Mouse (Mus musculus) heart, embryonic 14.5 days (tissue): ENCODE measurements around the gene Cct3. TPM values are rescaled to one million over a fixed set of nuclear protein-coding genes. Genes with fewer than 3 reads are reported as not detected.

ENCODE experiments used
- ATAC-seq: fragments of 200-750 bp; cut with Nextera tagmentation; 2 replicates; pipeline ENCODE4 v1.8.0; 2017; ENCODE audit warnings: low read depth, moderate TSS enrichment; ENCODE audit not compliant: insufficient number of reproducible peaks, insufficient read depth, low FRiP score
- H3K27ac ChIP-seq, 2 experiments: fragments of 200-500 bp in 1 of 2; fragments of 300-500 bp in 1 of 2; sonication (generic) in 1 of 2; replicated peaks in 1 of 2; 2 replicates each; pipeline ENCODE4 v1.5.1; 2012 to 2014; ENCODE audit warnings: low read depth in 2 of 2, low read length in 2 of 2, control low read depth in 1 of 2, mild to moderate bottlenecking in 1 of 2, mixed read lengths in 1 of 2; ENCODE audit not compliant: control insufficient read depth in 1 of 2, insufficient read depth in 1 of 2
- H3K27me3 ChIP-seq: fragments of 300-500 bp; sonication (generic); 2 replicates; pipeline ENCODE4 v1.6.1; 2014; ENCODE audit warnings: mild to moderate bottlenecking, low read length, control low read depth; ENCODE audit not compliant: control insufficient read depth, insufficient read depth
- H3K36me3 ChIP-seq: fragments of 300-500 bp; sonication (generic); 2 replicates; pipeline ENCODE4 v1.6.1; 2014; ENCODE audit warnings: mild to moderate bottlenecking, control low read depth, low read length, mixed read lengths; ENCODE audit not compliant: control insufficient read depth, insufficient read depth
- H3K4me1 ChIP-seq, 2 experiments: fragments of 200-500 bp in 1 of 2; fragments of 300-500 bp in 1 of 2; sonication (generic) in 1 of 2; 2 replicates each; pipeline ENCODE4 v1.6.1; 2012 to 2014; ENCODE audit warnings: low read length in 2 of 2, control low read depth in 1 of 2, mixed read lengths in 1 of 2; ENCODE audit not compliant: control insufficient read depth in 2 of 2, insufficient read depth in 2 of 2
- H3K4me2 ChIP-seq: fragments of 300-500 bp; sonication (generic); 2 replicates; pipeline ENCODE4 v1.6.1; 2014; ENCODE audit warnings: mild to moderate bottlenecking, low read length
- H3K4me3 ChIP-seq, 2 experiments: fragments of 200-500 bp in 1 of 2; fragments of 300-500 bp in 1 of 2; sonication (generic) in 1 of 2; 2 replicates each; pipeline ENCODE4 v1.5.1; 2012 to 2014; ENCODE audit warnings: low read length in 2 of 2, mild to moderate bottlenecking in 2 of 2, control low read depth in 1 of 2, low read depth in 1 of 2, moderate library complexity in 1 of 2; ENCODE audit not compliant: control insufficient read depth in 1 of 2, insufficient read depth in 1 of 2
- H3K9ac ChIP-seq: fragments of 300-500 bp; sonication (generic); 2 replicates; pipeline ENCODE4 v1.6.1; 2014; ENCODE audit warnings: mild to moderate bottlenecking, low read length
- H3K9me3 ChIP-seq: fragments of 300-500 bp; sonication (generic); 2 replicates; pipeline ENCODE4 v1.6.1; 2016; ENCODE audit warnings: low read length, control low read depth; ENCODE audit not compliant: control insufficient read depth
- WGBS: fragments of 180-500 bp; shearing (Covaris S2); extraction: QIAGEN DNeasy Blood & Tissue Kit; methylation state at CpG from one replicate; pipeline ENCODE4 v1.1.7; 2014; 5-methylcytosine and 5-hydroxymethylcytosine counted together
- polyA plus RNA-seq: library from polyadenylated mRNA; unstranded; fragments of >200 nt; fragmentation: Nextera tagmentation; extraction: Ambion mirVana; gene quantifications from 2 replicates; pipeline ENCODE4 v1.2.1, GENCODE M21; 2014

The Cct3 gene
- polyA plus RNA-seq, 1 experiment from 2014 or later, result 393 TPM

- Histone ChIP-seq H3K27me3 (no peaks in the 10 kb centered on the region), H3K27ac (no peak overlapping the region), H3K4me2 (no peak overlapping the region), H3K4me1 (peaks cover 11 to 24% of the 10 kb centered on the region in 2 experiments), H3K36me3 (peaks cover 6% of the 10 kb centered on the region), H3K4me3 (no peak overlapping the region), H3K9ac (no peak overlapping the region), H3K9me3 (no peaks in the 10 kb centered on the region)
- no peak for ATAC-seq
- WGBS, result 50% methylated on average over 12 of the region's 12 CpGs
Measured at GRCm38 (mm10) chr3:88334029-88334658, 37.2 kb downstream of the Cct3 start.

DNA sequence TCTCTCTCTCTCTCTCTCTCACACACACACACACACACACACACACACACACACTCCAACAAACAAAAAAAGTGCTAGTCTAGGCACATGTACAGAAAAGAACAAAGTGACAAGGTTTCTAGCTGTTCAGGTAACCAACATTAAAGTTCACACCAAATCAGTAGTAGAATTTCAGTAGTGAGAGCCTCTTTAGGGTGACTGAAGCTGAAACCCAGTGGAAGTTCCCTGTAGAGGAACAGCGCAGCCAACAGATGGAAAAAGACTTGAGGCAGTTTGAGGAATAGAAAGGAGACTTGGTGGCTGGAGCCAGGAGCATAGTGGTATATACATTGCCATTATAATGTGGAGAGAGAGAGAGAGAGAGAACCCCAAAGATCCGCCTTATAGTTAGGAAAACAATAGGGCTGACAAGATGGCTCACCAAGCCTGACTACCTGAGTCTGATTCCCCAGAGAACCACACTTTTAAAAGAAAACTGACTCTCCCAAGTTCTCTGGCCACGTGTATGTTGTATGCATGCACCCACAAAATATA lies 38.1 kb downstream of the Cct3 start:
- WGBS, result 36% methylated on average over 3 of the region's 3 CpGs
- ATAC-seq, result no peak

GRCm38 (mm10) chr3:88335436-88336053 lies 38.6 kb downstream of the Cct3 start:
- H3K36me3 ChIP-seq, result peaks cover under 1% of the 10 kb centered on the region; the same call in 1 of the 2 replicates
- peaks cover 11 to 26% of the 10 kb centered on the region in 2 experiments for H3K4me1 ChIP-seq
- H3K9ac ChIP-seq, result peak overlapping the region; percentile 93
- peak; percentile 37 for ATAC-seq
- peak overlapping the region; percentile 82 to 93 for H3K4me3 ChIP-seq
- no peaks in the 10 kb centered on the region for H3K9me3 ChIP-seq
- WGBS, result under 1% methylated on average over 27 of the region's 27 CpGs
- H3K27me3 ChIP-seq, result no peaks in the 10 kb centered on the region
- H3K4me2 ChIP-seq, result peak overlapping the region; percentile 87
- H3K27ac ChIP-seq, result peak overlapping the region; percentile 96 to 97

More for the DNA sequence above, 38.1 kb downstream of the Cct3 start:
- Histone ChIP-seq H3K36me3 (no peaks in the 10 kb centered on the region), H3K27ac (peak overlapping the region; percentile 96 to 97; a peak in 3 of 4 replicates), H3K9me3 (no peaks in the 10 kb centered on the region), H3K4me1 (peaks cover 11 to 26% of the 10 kb centered on the region in 2 experiments), H3K4me2 (peak overlapping the region; percentile 87), H3K4me3 (peak overlapping the region; percentile 82 to 93), H3K9ac (peak overlapping the region; percentile 93), H3K27me3 (no peaks in the 10 kb centered on the region)

GRCm38 (mm10) chr3:88336058-88337013 lies 39.4 kb downstream of the Cct3 start, which contains the start of the genes Tmem79 and Smg5:
Tmem79 (minus strand) TSS chr3:88336148.
Smg5 (plus strand) TSS chr3:88336260.
- no peaks in the 10 kb centered on the region for H3K9me3 ChIP-seq
- no peaks in the 10 kb centered on the region for H3K27me3 ChIP-seq
- peaks cover 8% of the 10 kb centered on the region for H3K36me3 ChIP-seq
- H3K4me2 ChIP-seq, result peak within 1 kb of the TSS; percentile 87
- peak within 1 kb of the TSS; percentile 82 to 93 for H3K4me3 ChIP-seq
- peak; percentile 88 for ATAC-seq
- H3K4me1 ChIP-seq, result peaks cover 11 to 26% of the 10 kb centered on the region in 2 experiments
- WGBS, result under 1% methylated on average over 57 of the region's 66 CpGs
- peak within 1 kb of the TSS; percentile 93 for H3K9ac ChIP-seq
- H3K27ac ChIP-seq, result peak within 1 kb of the TSS; percentile 96 to 97

DNA sequence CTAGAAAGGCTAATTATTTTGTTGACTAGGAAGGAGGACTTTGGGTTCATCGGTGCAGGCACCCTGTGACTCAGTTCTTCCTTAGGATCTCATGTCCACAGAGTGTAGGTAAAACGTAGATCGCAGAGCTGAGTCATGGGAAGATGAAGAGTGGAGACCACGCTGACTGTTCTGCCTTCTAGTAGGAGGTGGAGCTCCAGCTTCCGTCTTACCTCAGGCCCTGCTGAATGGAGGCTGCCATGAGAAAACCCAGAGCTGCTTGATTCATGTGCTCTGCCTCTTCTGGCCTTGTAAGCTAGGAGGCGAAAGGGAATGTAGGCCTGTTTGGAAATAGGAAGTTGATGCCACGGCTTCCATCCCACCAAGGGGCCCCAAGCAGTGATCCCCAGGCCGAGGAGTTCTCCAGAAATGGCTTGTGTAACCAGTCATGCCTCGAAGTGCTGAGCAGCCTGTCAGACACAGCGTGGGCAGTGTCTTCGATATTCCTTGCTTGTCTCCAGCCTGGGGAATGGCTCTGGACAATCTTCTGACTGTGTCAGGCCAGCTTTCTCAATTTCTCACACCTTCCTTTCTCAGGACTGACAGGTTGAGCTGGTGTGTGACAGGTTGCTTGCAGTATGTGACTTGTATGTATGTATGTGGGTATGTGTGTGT lies 40.6 kb downstream of the Cct3 start:
- Histone ChIP-seq H3K4me1 (peaks cover 11 to 26% of the 10 kb centered on the region in 2 experiments), H3K9me3 (no peaks in the 10 kb centered on the region), H3K27me3 (no peaks in the 10 kb centered on the region), H3K27ac (peak overlapping the region; percentile 64 to 96), H3K9ac (peak overlapping the region; percentile 49), H3K4me2 (peak overlapping the region; percentile 62), H3K36me3 (peaks cover 19% of the 10 kb centered on the region), H3K4me3 (peak overlapping the region; percentile 4 to 82; a peak in 3 of 4 replicates)
- WGBS, result 52% methylated on average over 11 of the region's 11 CpGs
- no peak for ATAC-seq

DNA sequence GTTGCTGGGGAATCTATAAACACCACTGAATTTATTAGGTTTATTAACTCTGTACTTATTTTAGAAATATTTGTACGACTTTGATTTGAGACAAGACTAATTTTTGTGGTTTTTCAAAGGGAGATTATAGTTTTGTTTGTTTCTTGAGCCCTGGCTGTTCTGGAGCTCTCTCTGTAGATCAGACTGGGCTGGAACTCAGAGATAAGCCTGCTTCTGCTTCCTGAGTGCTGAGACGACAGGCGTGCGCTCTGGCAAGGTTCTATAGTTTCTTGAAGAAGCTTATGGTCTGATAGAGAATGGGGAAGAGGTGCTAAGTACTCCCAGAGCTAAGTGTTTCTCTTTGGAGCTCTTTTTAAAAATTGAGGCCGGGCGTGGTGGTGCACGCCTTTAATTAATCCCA lies 41.4 kb downstream of the Cct3 start:
- no peak overlapping the region for H3K4me3 ChIP-seq

More for the DNA sequence above, 41.4 kb downstream of the Cct3 start:
- no peak overlapping the region for H3K9ac ChIP-seq
- no peak for ATAC-seq
- H3K9me3 ChIP-seq, result no peaks in the 10 kb centered on the region
- WGBS, result 76% methylated on average over 7 of the region's 7 CpGs
- peaks cover 27% of the 10 kb centered on the region for H3K36me3 ChIP-seq
- no peak overlapping the region for H3K4me2 ChIP-seq
- no peaks in the 10 kb centered on the region for H3K27me3 ChIP-seq
- peaks cover 11 to 26% of the 10 kb centered on the region in 2 experiments for H3K4me1 ChIP-seq
- no peak overlapping the region for H3K27ac ChIP-seq
